Mouse (Mus musculus) erythroblast, embryonic 14.5 days (primary cell): ENCODE results near the gene Rnf25. TPM values are rescaled to one million over a fixed set of nuclear protein-coding genes. Genes with fewer than 3 reads are reported as not detected.
A peak's percentile ranks its signal among the peaks of the same experiment; 100 is the strongest.

Source experiments
- H3K27me3 ChIP-seq: 2 replicates; pipeline ENCODE4 v1.6.1; 2012; ENCODE audit warnings: inconsistent platforms; ENCODE audit not compliant: control insufficient read depth
- H3K36me3 ChIP-seq: 2 replicates; pipeline ENCODE4 v1.6.1; 2012; ENCODE audit warnings: mild to moderate bottlenecking, inconsistent platforms; ENCODE audit not compliant: control insufficient read depth
- H3K4me1 ChIP-seq: 2 replicates; pipeline ENCODE4 v1.6.1; 2012; ENCODE audit warnings: inconsistent platforms; ENCODE audit not compliant: control insufficient read depth
- H3K4me3 ChIP-seq: replicated peaks from 2 replicates; pipeline ENCODE3; 2012; ENCODE audit warnings: moderate library complexity, mild to moderate bottlenecking, inconsistent platforms
- H3K9me3 ChIP-seq: 2 replicates; pipeline ENCODE4 v1.6.1; 2012; ENCODE audit warnings: low read length, inconsistent platforms, mixed read lengths; ENCODE audit not compliant: control insufficient read depth
- GATA1 ChIP-seq: IDR thresholded peaks from 2 replicates; pipeline ENCODE4 v1.6.1; 2012; ENCODE audit warnings: low read length, inconsistent platforms, mixed read lengths
- TAL1 ChIP-seq: IDR thresholded peaks from 3 replicates; pipeline ENCODE4 v1.6.1; 2012; ENCODE audit warnings: low read length, inconsistent platforms, mixed read lengths
- polyA plus RNA-seq: library from polyadenylated mRNA; stranded (reverse); fragments of >175 nt; gene quantifications from 2 replicates; pipeline ENCODE4 v1.2.3, GENCODE M21; 2012

Rnf25 gene
- polyA plus RNA-seq, 1 experiment = 1.4 TPM

DNA sequence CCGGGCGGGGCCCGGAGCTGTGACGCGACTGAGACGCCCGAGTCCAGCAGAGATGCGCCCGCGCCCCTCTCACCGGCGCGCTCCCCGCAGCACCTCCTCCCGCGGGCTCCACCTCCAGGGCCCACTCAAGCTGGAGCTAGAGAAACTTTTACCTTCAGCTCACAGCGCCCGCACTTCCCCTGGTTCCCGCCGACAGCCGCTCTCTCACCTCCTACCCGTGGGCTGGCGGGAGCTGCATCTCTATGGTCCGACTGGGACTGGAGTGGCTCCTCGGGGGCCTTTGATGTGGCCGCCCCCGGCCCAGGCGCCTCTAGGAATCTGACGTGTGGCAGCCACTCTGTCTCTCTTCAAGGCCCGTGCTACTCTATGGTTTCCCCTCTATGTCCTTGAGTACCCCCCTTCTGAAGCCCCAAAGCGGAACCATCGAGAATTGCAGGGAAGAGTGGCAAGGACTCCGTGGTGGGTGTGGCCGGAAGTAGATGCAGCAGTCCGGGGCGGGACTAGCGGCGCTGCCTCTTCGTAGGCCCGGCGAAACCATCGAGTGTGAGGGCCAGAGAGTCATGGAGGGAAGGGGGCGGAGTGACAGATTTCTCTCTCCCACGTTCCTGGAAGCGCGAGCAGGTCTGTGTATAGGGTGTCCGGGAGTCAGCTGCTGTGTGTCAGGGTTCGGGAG lies 13.3 kb downstream of the Rnf25 start, which contains the start of the genes Zfp142 and Bcs1l:
Gene Zfp142 (minus strand): TSS at position 474 of the 673 bp plus-strand sequence.
Gene Bcs1l (plus strand): TSS at position 517 of the 673 bp plus-strand sequence.
- TF ChIP-seq TAL1 = no peak
- TF ChIP-seq GATA1 = no peak
- peaks cover 48% of the 10 kb centered on the region for H3K4me1 ChIP-seq
- no peaks in the 10 kb centered on the region for H3K27me3 ChIP-seq
- H3K36me3 ChIP-seq = peaks cover 51% of the 10 kb centered on the region
- H3K4me3 ChIP-seq = peak within 1 kb of the TSS; percentile 67
- H3K9me3 ChIP-seq = no peaks in the 10 kb centered on the region

GRCm38 (mm10) chr1:74587233-74587772 lies 13.9 kb downstream of the Rnf25 start:
- peaks cover 48% of the 10 kb centered on the region for H3K4me1 ChIP-seq
- peaks cover 56% of the 10 kb centered on the region for H3K36me3 ChIP-seq
- H3K4me3 ChIP-seq = peak overlapping the region; percentile 67
- TF ChIP-seq GATA1 (no peak), TAL1 (no peak)
- no peaks in the 10 kb centered on the region for H3K27me3 ChIP-seq
- no peaks in the 10 kb centered on the region for H3K9me3 ChIP-seq

- Histone ChIP-seq H3K4me3 (no peak overlapping the region), H3K36me3 (peaks cover 47% of the 10 kb centered on the region), H3K27me3 (no peaks in the 10 kb centered on the region), H3K9me3 (no peaks in the 10 kb centered on the region), H3K4me1 (peaks cover 48% of the 10 kb centered on the region)
- TF ChIP-seq GATA1 (no peak), TAL1 (no peak; the same call in 2 of the 3 replicates)
Measured at GRCm38 (mm10) chr1:74584616-74585398, 16.4 kb downstream of the Rnf25 start.

- TF ChIP-seq GATA1 = no peak
- TF ChIP-seq TAL1 = no peak
- H3K4me1 ChIP-seq = peaks cover 33% of the 10 kb centered on the region
- H3K9me3 ChIP-seq = no peaks in the 10 kb centered on the region
- H3K36me3 ChIP-seq = peaks cover 64% of the 10 kb centered on the region
- H3K4me3 ChIP-seq = no peak overlapping the region
- no peaks in the 10 kb centered on the region for H3K27me3 ChIP-seq
Measured at GRCm38 (mm10) chr1:74582621-74583020, 18.6 kb downstream of the Rnf25 start.

GRCm38 (mm10) chr1:74569739-74570719 lies 31.2 kb downstream of the Rnf25 start:
- H3K27me3 ChIP-seq = no peaks in the 10 kb centered on the region
- no peak overlapping the region for H3K4me3 ChIP-seq
- H3K4me1 ChIP-seq = no peaks in the 10 kb centered on the region
- peaks cover 96% of the 10 kb centered on the region for H3K36me3 ChIP-seq
- no peaks in the 10 kb centered on the region for H3K9me3 ChIP-seq
- no peak for TF ChIP-seq TAL1
- TF ChIP-seq GATA1 = no peak

- TF ChIP-seq GATA1 = no peak
- no peak for TF ChIP-seq TAL1
- no peaks in the 10 kb centered on the region for H3K9me3 ChIP-seq
- no peak overlapping the region for H3K4me3 ChIP-seq
- no peaks in the 10 kb centered on the region for H3K27me3 ChIP-seq
- H3K36me3 ChIP-seq = peaks cover 61% of the 10 kb centered on the region
- H3K4me1 ChIP-seq = no peaks in the 10 kb centered on the region
Measured at GRCm38 (mm10) chr1:74565834-74566233, 35.4 kb downstream of the Rnf25 start.

GRCm38 (mm10) chr1:74559061-74559460 lies 42.1 kb downstream of the Rnf25 start:
- no peak overlapping the region for H3K4me3 ChIP-seq
- H3K9me3 ChIP-seq = no peaks in the 10 kb centered on the region
- no peaks in the 10 kb centered on the region; the same call in 1 of the 2 replicates for H3K27me3 ChIP-seq
- TF ChIP-seq GATA1 = no peak
- no peak for TF ChIP-seq TAL1
- no peaks in the 10 kb centered on the region for H3K4me1 ChIP-seq
- no peaks in the 10 kb centered on the region for H3K36me3 ChIP-seq

- Histone ChIP-seq H3K27me3 (peaks cover 22% of the 10 kb centered on the region), H3K4me3 (no peak within 1 kb of the TSS), H3K36me3 (no peaks in the 10 kb centered on the region), H3K9me3 (no peaks in the 10 kb centered on the region), H3K4me1 (no peaks in the 10 kb centered on the region)
- TF ChIP-seq TAL1 (no peak), GATA1 (no peak)
Measured at GRCm38 (mm10) chr1:74544184-74544583, 57.0 kb downstream of the Rnf25 start, which contains the start of gene Usp37. TSS of gene Usp37 (minus strand) at chr1:74544284.

Other genes starting within 250 kb of the Rnf25 start
- gene Catip, start 239.3 kb downstream of the Rnf25 start, polyA plus RNA-seq = not detected in 2 replicates
- 0.93 and 1.4 TPM in 2 replicates for gene Slc11a1, start 226.2 kb downstream of the Rnf25 start, polyA plus RNA-seq
- gene Ctdsp1, start 209.9 kb downstream of the Rnf25 start, polyA plus RNA-seq = 33.4 and 34.3 TPM in 2 replicates
- not detected in 2 replicates for gene Vil1, start 192.0 kb downstream of the Rnf25 start, polyA plus RNA-seq
- 0.78 and 0.87 TPM in 2 replicates for gene Cnot9, start 95.3 kb downstream of the Rnf25 start, polyA plus RNA-seq
- gene Plcd4, start 58.5 kb downstream of the Rnf25 start, polyA plus RNA-seq = not detected in 2 replicates
- 0.08 and 0.14 TPM in 2 replicates for gene Usp37, start 57.1 kb downstream of the Rnf25 start, polyA plus RNA-seq
- 0.34 and 0.41 TPM in 2 replicates for gene Zfp142, start 13.2 kb downstream of the Rnf25 start, polyA plus RNA-seq
- 0.06 and 0.18 TPM in 2 replicates for gene Bcs1l, start 13.1 kb downstream of the Rnf25 start, polyA plus RNA-seq
- gene Stk36, start within 50 bp of the Rnf25 start, polyA plus RNA-seq = not detected in 2 replicates
- gene Ttll4, start 60.3 kb upstream of the Rnf25 start, polyA plus RNA-seq = 0.12 and 0.24 TPM in 2 replicates
- gene Cyp27a1, start 112.2 kb upstream of the Rnf25 start, polyA plus RNA-seq = 0.02 and 0.05 TPM in 2 replicates
- 0.02 TPM in 1 of 2 replicates, not detected in the other for gene Prkag3, start 147.8 kb upstream of the Rnf25 start, polyA plus RNA-seq
- gene Wnt6, start 170.5 kb upstream of the Rnf25 start, polyA plus RNA-seq = not detected in 2 replicates
- gene Wnt10a, start 190.1 kb upstream of the Rnf25 start, polyA plus RNA-seq = 0.02 and 0.04 TPM in 2 replicates